Mouse (Mus musculus) left cerebral cortex, postnatal 36 days (tissue): ENCODE results near the gene Ccdc106. TPM values are rescaled to one million over a fixed set of nuclear protein-coding genes. Genes with fewer than 3 reads are reported as not detected.
"Not testable (repeated sequence)": the region's sequence is repeated elsewhere in the genome, so short reads cannot be mapped to it uniquely, and the experiment has no call there.

Experiments
- DNase-seq, 2 experiments: peaks; one replicate each; pipeline ENCODE4 v3.0.0; 2021 to 2022; ENCODE audit warnings: low spot score in 2 of 2, mixed read lengths in 1 of 2
- intact Hi-C: fragments of 180-260 bp; cut with DNase I; formaldehyde crosslinking; loops from one replicate; pipeline ENCODE4 v1.15.1; 2025
- total RNA-seq, 2 experiments: library from RNA; stranded (reverse); gene quantifications; 2 replicates each; pipeline ENCODE4 v1.2.3; 2021

Ccdc106 gene
- total RNA-seq: 10 to 100 TPM; 60.6 to 60.9 TPM

DNA sequence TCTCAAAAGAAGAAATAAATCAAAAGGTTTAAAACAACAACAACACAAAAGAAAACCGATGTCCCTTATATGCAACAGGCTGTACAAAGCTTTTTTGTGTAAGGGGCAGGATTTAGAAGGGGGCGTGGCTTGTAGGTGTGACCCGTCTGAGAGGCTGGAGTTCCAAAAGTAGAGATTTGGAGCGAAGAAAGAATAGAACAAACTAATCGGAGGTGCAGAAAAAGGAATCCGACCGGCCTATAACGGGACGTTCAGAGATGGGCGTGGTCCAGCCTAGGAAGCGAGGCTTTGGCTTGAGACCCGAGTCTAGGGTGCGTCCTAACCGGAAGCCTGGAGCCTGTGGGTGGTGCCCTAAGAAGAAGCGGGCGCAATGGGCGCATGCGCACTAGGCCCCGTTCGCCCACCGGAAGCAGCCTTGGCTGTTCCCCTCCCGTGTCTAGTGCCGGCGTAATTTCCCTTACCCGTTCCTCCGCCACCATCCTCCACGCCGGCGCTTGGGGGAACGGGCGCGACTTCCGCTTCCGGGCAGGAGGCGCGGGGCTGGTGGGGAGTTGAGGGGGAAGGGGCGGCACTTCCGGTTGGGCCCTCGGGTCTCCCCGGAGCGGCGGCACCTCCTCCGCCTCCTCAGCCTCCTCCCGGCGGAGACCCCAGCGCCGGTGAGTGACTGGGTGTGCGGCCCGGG is at the start of gene Ccdc106, which contains the start of gene Zfp865:
Gene Ccdc106 (plus strand): TSS at position 554 of the 682 bp plus-strand sequence.
Gene Zfp865 (plus strand): TSS at position 377 of the 682 bp plus-strand sequence.
- intact Hi-C loops: loop anchor here (2.0 kb wide), 2 partner anchors 31 to 41 kb away; partner anchors contain the start of gene Zfp580
- peak; percentile 99 to 100 for DNase-seq

DNA sequence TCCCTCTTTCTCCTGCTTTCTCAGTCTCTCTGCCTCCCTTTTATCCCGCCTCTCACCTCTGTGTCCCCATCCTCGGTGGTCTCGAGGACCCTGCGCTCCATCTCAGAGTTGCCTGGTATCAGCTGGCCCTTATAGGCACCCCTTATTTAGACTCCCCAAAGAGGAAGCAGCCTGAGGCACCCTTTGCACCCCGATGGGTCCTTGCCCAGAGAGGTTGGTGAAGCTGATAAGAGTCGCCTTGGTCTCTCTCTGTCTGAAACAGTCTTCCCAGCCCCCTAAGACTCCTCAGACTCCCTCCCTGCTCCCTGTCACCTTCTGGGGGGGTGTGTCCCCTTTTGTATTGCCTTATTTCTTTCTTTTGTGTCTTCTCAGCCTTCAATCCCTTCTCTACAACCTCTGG is 49.3 kb upstream of the Ccdc106 start, which contains the start of gene Sbk3:
Gene Sbk3 (minus strand): TSS at position 101 of the 400 bp plus-strand sequence.
- intact Hi-C loops: no loop called here
- DNase-seq: no peak

GRCm38 (mm10) chr7:4971710-4972109 is 48.6 kb upstream of the Ccdc106 start:
- DNase-seq: no peak
- intact Hi-C loops: no loop called here

DNA sequence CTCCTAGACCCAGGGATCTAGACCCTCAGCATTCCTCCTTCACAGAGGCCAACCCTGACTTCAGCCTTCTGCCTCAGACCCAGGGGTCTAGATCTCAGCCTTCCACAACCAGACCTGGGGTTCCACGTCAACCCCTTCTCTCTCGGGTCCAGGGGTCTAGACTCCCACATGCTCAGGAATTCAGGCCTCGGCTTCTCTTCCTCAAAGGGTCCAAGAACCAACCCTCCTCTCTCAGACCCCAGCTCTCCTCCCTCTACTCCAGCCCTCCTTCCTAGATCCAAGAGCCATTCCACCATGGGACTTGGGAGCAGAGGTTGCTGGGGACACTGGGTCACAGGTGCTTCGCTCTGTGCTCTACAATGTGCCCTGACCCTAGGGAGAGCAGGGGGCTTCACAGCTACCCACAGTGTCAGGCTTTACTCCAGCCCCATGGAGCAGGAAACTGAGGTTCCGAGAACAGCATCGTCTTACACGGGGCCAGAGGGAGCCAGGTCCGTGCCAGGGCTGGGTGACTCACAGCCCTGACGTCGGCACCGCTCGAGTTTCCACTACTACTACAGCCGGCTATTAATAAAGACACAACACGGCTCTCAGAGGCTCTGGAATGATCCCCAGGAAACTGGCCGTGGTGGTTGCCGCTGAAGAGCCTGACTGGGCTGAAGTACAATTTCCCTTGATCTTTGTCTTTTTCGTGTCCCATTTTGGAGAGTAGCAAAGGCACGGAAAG is 47.9 kb upstream of the Ccdc106 start:
- DNase-seq: no peak
- intact Hi-C loops: no loop called here

DNA sequence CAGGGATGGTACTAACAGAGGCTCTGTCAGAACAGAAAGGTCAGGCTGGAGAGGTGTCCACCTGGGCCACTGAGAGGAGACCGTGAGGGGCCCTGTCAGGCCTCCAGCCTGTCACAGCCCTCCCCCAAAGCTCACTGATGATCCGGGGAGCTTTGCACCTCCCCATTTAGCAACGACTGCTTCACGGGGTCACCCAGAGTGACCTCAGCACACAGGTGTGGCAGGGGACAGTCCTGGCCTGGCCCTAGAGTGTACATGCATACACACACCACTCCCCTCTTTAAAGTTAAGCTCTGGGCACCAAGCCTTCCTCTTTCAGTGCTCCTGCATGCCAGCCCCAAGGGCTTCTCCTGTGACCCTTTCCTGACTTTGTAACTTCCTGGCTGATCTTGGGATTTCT is 44.9 kb upstream of the Ccdc106 start:
- intact Hi-C loops: no loop called here
- DNase-seq: no peak

GRCm38 (mm10) chr7:4976832-4977231 is 43.5 kb upstream of the Ccdc106 start:
- DNase-seq: no peak
- intact Hi-C loops: no loop called here

DNA sequence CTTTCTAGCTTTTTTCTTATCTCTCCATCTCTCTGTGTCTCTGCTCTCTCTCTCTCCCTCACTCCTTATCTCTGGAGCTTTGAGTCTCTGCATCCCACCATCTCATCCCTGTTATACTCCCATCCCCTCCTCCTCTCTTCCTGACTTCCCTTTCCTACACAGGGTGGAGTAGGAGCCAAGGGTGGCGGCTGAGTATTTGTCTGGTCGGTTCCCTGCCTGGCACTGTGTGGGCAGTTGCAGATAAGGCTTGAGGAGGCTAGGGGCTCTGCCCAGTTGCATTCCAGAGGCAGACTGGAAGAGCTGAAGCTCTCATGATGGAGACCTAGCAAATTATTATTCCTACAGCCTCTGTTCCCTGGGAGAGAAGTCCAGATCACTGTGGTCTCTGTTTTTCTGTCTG is 32.1 kb upstream of the Ccdc106 start:
- no peak for DNase-seq
- intact Hi-C loops: no loop called here

- intact Hi-C loops: no loop called here
- DNase-seq: no peak
Measured at GRCm38 (mm10) chr7:4993347-4993998, 26.9 kb upstream of the Ccdc106 start.

DNA sequence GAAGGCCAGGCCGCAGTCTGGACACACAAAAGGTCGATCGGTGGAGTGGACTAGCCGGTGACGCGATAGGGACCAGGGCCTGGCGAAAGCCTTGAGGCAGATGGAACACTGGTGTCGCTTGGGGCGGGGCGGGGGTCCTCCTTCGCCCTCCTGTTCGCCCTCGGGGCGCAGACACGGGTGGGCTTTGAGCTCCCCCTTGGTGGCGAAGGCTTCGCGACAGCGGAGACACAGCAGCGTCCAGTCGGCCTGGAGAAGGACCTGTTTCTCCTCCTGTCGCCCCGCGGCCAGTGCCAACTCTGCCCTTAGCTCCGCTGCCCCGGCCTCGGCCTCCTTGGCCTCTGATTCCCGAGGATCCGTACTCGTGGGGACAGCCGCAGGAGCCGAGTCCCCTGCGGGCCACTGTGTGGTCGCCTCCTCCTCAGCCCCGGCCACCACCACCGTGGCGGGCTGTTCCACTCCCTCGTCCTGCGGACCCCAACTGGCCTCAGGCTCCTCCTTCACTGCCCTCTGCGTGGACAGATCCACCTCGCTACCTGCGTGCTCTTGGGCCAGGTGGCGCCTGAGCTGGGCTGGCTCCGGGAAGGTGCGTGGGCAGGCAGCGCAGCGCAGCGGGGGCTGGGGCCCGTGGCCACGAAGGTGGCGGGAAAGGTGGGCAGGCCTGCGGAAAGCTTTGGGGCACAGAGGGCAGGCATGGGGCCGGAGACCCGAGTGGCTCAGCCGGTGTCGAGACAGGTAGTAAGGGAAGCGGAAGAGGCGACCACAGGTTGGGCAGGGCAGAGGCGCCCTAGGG is 26.2 kb upstream of the Ccdc106 start:
- DNase-seq: no peak
- intact Hi-C loops: no loop called here

DNA sequence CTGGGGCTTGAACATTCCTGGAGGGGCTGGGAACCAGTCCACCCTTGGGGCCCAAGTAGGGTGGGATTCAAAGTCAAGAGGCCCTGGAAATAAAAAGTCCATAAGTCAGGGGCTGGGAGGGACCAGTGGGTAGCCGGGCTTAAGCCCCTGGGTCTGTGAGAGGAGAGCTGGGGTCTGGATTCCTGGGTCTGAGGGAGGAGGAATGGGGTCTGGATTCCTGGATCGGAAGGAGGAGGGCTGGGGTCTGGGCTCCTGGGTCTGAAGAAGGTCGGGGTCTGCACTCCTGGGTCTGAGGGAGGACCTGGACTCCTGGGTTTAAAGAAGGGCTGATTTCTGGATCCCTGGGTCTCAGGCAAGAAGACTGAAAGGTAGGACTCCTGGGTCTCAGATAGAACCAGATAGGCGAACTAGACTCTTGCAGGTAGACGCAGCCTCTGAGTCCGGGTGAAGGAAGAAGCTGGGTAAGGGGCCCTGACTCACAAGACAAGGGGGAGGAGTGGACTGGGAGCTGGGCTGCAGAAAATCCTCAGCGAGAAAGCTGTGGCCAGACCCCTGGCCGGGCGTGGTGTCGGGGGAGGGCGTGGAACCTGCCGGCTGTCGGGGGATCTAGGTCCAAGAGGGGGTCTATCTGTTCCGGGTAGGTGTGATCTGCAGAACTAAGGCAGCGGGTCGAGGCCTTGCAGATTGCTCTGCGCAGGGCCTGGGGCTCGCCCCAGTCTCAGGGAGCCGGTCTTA is 24.9 kb upstream of the Ccdc106 start:
- intact Hi-C loops: loop anchor here (1.0 to 5.0 kb wide), 2 partner anchors 19 to 53 kb away; partner anchors contain the start of genes Fiz1 and Zfp524
- DNase-seq: no peak

- DNase-seq: peak; percentile 92
- intact Hi-C loops: loop anchor here (1.0 to 5.0 kb wide), 2 partner anchors 18 to 54 kb away; partner anchors contain the start of genes Fiz1 and Zfp524
Measured at GRCm38 (mm10) chr7:4996003-4996895, 24.1 kb upstream of the Ccdc106 start, which contains the start of gene Zfp579. Gene Zfp579 (minus strand): TSS chr7:4996158.

DNA sequence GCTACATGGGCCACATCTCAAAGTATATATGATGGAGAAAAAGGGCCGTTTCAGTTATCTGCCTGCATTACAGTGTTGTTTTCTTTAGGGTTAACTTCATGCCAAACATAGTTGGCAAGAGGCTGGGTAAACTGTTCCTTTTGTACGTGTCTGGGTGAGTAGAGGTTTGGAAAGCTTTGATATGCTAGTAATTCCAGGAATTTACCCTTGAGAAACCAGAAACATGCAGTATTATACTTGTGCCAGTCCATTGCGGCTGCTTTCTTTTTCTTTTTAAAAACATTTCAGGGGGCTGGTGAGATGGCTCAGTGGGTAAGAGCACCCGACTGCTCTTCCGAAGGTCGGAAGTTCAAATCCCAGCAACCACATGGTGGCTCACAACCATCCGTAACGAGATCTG is 23.4 kb upstream of the Ccdc106 start:
- intact Hi-C loops: loop anchor here (1.0 to 5.0 kb wide), 2 partner anchors 17 to 55 kb away; partner anchors contain the start of genes Fiz1 and Zfp524

GRCm38 (mm10) chr7:4999876-5000275 is 20.5 kb upstream of the Ccdc106 start:
- DNase-seq: no peak
- intact Hi-C loops: loop anchor here (5.0 kb wide), 1 partner anchor 58 kb away; no protein-coding TSS in a partner anchor

More for the DNA sequence above, 23.4 kb upstream of the Ccdc106 start:
- no peak for DNase-seq

DNA sequence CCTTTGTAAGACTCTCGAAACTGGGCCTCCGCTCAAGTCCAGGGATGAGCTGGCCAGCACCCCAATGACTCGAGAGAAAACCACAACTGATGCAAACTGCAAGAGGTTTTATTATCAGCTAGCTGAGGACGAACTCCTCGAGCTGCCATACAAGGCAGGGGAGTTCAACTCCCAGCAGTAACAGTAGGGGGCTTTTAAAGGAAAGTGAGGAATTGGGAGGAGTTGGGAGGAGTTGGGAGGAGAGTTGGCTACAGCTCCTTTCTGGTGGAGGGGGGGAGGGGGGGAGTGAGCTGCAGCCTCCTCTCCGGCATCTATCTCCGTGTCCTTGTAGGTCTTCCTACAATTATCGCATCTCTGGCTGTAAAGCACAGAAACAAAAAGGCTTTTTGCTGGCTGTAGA is 17.5 kb upstream of the Ccdc106 start:
- DNase-seq, intact Hi-C loops: not testable (repeated sequence)

DNA sequence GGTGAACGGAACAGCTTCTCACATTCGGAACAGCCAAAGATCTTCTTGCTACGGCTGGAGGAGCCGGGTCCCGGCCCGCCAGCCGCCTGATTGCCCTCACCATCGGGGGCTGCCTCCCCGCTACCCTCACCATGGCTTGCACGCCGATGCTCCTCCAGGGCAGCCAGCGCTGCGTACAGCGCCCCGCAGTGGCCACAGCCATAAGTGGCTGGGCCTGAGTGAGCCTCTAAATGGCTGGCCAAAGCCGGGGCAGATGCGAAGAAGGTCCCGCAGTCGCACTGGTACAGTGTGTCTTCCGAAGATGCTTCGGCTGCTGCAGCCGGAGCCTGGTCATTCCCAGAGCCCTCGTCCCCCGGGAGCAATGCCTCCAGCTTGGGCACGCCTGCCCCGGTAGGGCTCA is 12.1 kb upstream of the Ccdc106 start:
- intact Hi-C loops: no loop called here

DNA sequence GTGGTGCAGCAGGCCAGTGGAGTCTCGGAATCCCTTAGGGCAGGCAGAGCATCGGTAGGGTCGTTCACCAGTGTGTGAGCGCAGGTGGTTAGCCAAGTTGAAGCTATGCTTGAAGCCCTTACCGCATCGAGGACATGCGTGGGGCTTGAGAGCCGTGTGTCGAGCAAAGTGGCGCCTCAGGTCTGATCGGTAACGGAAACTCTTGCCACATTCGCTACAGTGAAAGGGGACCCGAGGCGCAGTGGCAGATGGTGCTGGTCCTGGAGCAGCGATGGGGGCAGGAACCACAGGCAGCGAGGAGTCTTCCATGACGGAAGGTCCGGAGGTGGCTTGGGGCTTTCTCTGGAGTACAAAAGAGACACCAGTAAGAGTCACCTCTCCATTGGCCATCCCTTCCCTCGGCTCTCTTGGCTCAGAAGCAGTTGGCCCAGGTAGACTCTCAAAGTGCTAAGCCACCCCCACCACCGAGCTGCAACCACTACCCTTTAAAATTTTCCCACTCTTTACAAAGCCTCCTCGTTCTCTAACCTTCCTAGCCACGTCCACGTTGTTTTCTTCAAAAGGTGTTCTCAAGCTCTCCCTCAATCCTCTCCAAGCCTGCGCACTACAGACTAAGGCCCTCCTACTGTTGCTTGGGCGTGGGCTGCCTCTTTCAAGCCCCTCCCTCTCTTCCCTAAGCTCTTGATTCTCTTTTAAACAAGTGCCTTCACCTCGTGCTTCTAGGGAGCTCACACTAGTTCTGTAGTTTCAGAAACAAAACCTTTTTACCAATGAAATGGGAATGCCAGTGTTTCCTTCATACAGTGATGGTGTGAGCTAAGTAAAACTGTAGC is 7.5 kb upstream of the Ccdc106 start:
- intact Hi-C loops: no loop called here
- DNase-seq: no peak

More for the DNA sequence above, 12.1 kb upstream of the Ccdc106 start:
- no peak for DNase-seq
